Mouse (Mus musculus) gastrocnemius, postnatal 25 days (tissue): ENCODE data around the gene Terf2. TPM values are rescaled to one million over a fixed set of nuclear protein-coding genes. Genes with fewer than 3 reads are reported as not detected.
A peak's percentile ranks its signal among the peaks of the same experiment; 100 is the strongest.

Source experiments
- DNase-seq: peaks from one replicate; pipeline ENCODE4 v3.0.0; 2022
- long read RNA-seq, 2 experiments: library from polyadenylated mRNA; stranded (forward); transcript quantifications; one replicate each; pipeline ENCODE4 v2.0.0; 2021
- total RNA-seq, 2 experiments: library from RNA; stranded (reverse); gene quantifications; 1 replicate in 1 of 2; 2 replicates in 1 of 2; pipeline ENCODE4 v1.2.3; 2021

Terf2 gene
- 10 to 100 TPM; 10.2 to 10.9 TPM for total RNA-seq
- long read RNA-seq, experiment 1, partial matches to known transcripts, result 3 of 4 reads
- long read RNA-seq, experiment 1, other reads (novel, unspliced or antisense), result 0 of 4 reads
- long read RNA-seq, experiment 2, partial matches to known transcripts, result 5 of 5 reads
- long read RNA-seq, experiment 2, other reads (novel, unspliced or antisense), result 0 of 5 reads

GRCm38 (mm10) chr8:107096366-107097036, at the start of gene Terf2:
TSS of gene Terf2 (minus strand) at chr8:107096547.
- DNase-seq, result peak; percentile 96

DNA sequence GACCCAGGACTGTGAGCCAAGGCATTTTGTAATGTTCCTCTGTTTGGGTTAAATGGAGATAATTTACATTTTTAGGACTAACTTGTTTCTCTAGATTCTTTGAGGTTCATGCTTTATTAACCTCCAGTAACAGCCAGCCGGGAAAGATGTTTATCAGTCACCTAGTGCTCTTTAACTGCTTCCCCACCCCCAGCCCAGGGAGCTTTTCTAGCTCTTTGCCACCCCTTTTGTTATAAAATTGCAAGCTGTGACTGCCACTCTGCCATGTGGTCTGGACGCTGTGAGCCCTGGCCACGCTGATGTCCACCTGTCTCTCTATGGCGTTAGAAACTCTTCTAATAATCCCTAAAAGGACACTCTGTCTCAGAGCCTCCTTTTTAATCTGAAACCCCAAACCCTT, 47.2 kb upstream of the Terf2 start:
- no peak for DNase-seq

DNA sequence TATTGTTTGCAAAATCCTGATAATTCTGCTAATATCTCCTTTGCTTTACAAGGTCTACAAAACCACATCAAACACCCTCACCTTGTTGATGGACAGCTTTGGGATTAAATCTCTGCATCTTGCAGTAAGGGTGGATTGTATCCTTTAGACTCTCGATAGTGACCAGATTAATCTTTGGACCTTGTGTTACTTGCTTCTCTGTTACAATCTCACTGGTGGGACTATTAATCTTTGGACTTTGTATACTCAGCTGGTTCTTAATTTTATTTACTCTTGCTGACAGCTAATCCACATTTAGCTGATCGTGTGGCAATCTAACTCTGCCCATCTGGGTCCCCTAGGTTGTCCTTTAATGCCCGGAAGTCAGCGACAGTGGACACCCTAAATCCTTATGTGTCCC, 46.2 kb upstream of the Terf2 start:
- no peak for DNase-seq

GRCm38 (mm10) chr8:107139704-107140470, 43.5 kb upstream of the Terf2 start:
- peak; percentile 36 for DNase-seq

- no peak for DNase-seq
Measured at GRCm38 (mm10) chr8:107138338-107138737, 42.0 kb upstream of the Terf2 start.

GRCm38 (mm10) chr8:107137591-107137990, 41.2 kb upstream of the Terf2 start:
- DNase-seq, result no peak

DNA sequence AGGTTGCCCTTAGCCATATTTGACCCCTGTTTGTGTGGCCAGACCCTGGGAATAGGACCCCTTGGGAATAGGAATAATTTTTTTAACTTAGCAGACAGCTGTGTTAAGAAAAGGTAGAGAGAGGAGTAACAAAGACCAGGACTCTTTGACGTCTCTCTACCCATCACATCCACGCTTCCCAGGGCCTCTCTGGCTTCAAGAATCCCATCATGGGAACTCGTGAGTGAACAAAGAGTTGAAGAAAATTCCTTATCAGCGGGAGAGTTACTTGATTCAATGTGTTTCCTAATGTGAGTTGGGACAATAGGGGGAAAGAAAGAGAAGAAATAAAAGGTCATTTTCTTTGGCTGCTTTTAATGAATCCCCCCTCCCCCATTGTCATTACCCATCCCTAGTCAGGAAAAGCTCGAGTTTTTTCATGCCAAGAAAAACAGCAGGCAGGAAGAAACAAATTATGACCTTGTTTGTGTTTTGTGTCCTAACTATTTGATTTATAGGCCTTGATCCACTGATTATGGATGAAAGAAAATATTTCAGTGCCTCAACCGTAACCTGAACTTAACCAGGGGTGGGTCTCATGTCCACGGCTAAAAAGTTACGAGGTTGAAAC, 39.8 kb upstream of the Terf2 start:
- DNase-seq, result no peak

DNA sequence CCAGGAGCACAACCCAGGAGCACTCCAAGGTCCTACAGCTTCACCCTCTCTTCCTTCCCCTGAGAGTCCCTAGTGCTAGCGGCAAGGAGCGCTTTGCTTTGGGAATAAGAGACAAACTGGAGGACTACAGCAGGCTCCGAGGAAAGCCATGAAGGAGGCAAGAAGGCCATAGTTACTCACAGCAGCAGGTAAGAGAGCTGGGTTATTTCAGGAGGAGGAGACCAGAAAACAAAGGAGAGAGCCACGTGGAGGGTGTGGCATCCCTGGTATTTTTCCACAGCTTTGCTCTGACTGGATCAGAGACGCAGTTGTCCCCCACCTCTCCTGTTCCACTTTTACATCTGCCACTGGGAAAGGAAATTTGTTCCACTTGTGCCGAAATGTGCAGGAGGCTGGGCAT, 37.5 kb upstream of the Terf2 start:
- no peak for DNase-seq

GRCm38 (mm10) chr8:107132581-107133491, 36.5 kb upstream of the Terf2 start:
- DNase-seq, result no peak

GRCm38 (mm10) chr8:107130028-107130427, 33.7 kb upstream of the Terf2 start:
- no peak for DNase-seq

- no peak for DNase-seq
Measured at GRCm38 (mm10) chr8:107129171-107130025, 33.1 kb upstream of the Terf2 start.

GRCm38 (mm10) chr8:107124343-107124742, 28.0 kb upstream of the Terf2 start:
- DNase-seq, result no peak

GRCm38 (mm10) chr8:107123063-107123614, 26.8 kb upstream of the Terf2 start:
- DNase-seq, result no peak

GRCm38 (mm10) chr8:107121681-107122291, 25.4 kb upstream of the Terf2 start:
- DNase-seq, result no peak

GRCm38 (mm10) chr8:107120806-107121205, 24.5 kb upstream of the Terf2 start:
- no peak for DNase-seq

- DNase-seq, result peak; percentile 21
Measured at GRCm38 (mm10) chr8:107119412-107119811, 23.1 kb upstream of the Terf2 start.

DNA sequence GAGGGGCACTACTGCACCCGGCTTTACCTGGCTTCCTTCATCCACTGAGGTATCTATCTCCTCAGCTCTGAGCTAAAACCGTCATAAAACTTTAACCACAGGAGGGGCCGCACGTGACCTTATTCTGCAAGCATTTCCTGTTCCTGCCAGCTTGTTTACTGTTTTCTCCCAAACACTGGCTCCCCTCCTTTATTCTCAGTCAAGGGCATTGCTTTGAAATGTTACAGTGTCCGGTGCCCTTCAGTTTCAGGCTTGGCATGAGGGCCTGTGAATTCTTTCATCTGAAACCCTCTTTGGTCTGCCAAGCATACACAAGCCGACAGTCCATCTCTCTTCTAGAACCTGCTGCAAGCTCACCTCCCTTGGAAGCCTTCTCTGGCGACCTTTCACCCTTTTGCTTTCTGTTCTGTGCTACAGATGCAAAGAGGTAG, 22.5 kb upstream of the Terf2 start:
- peak; percentile 27 for DNase-seq

DNA sequence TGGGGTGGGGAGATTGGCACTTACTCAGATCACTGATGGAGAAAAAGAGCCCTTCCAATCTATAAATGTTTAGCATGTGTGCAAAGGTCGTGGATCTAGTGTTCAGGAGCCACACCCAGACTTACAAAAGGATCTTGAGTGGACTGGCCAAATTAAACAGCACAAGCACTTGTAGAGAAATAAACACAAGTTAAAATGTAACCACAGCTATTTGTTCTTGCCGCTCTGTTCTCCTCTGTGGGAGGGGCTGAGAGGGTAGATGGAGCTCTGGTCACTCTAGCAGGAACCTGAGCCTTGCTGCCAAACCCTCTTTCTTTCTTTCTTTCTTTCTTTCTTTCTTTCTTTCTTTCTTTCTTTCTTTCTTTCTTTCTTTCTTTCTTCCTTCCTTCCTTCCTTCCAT, 20.7 kb upstream of the Terf2 start:
- no peak for DNase-seq

- peak; percentile 59 for DNase-seq
Measured at GRCm38 (mm10) chr8:107116023-107116422, 19.7 kb upstream of the Terf2 start.

DNA sequence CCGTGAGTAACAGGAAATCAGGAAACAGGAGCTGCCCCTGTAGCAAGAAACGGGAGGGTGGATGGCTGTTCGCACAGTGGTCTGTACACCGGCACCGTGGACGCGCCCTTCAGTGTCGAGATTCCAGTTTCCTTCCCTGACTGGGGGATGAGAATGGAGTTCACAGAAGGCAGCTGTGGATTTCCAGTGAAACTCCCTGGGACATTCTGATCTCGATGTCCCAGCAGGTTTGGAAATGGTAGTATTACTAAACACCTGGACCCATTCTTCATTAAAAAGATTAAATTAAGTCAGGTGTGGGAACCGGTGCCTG, 18.6 kb upstream of the Terf2 start:
- no peak for DNase-seq
